Mouse (Mus musculus): ENCODE results near the gene Vps13c.

Gene Vps13c

DNA sequence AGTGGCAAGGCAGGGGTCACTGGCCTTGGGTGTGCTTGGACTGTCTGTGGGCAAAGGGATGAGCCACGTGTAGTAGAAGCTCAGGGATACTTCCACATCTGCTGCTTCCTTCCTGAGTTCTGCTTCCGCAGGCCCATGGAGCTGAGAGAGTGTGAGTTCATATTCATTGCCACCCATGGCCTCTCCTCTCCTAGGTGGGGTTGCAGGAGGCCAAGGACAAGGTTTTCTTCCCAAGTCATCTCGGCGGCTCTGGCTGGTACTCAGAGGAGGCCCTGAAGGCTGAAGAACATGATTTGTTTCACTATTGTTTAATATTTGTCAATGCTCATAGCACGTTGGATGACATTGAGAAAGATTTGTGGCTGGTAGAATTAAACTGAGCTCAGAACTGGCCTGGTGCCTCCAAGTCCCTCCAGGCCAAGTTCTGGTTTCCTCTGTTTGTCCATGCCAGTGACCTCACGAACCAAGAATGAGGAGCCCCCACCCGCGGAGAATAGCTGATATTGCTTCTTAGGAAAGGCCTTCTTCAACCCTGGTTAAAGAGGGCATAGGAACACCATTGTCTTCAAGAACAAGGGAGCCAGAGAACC is 180.7 kb downstream of the Vps13c start:
- 85% methylated on average over 8 of the region's 8 CpGs for WGBS

DNA sequence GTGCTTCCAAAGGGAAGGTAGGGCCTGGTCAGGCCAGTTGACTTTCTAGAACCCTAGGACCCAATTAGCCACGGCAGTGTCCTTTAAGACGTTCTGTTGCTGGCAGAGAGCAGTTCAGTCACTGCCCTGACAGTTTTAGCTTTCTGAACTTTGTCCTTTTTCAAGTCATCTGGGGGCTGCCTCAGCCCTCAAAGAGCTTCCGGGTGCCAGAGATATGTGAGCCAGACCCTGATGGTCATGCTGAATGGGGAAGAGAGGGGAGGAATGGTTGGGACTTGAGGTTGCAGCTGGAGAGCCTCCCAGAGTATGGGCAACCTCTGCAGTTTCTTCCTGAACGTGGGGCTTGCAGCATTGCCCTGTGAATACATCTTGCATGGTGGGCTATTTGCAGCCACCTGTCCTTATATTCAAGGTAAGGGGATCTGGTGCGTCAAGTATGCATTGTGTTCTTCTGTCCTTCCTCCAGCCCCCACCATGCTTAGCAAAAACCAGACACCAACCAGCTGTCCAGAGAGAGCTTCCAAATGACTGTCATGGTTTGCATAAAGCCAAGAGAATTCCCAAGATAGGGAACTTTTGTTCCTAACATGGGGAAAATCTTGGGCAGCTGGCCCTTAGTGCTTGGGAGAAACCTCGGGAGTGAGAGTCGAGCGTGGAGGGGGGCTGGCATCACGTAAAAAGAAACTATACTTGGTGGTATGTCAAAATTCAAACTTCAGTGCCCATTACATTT is 182.3 kb downstream of the Vps13c start:
- WGBS, result 79% methylated on average over 9 of the region's 9 CpGs

- WGBS, result 50% methylated on average over 4 of the region's 4 CpGs
These were observed 188.4 kb downstream of the Vps13c start for GRCm38 (mm10) chr9:68028631-68029030.

DNA sequence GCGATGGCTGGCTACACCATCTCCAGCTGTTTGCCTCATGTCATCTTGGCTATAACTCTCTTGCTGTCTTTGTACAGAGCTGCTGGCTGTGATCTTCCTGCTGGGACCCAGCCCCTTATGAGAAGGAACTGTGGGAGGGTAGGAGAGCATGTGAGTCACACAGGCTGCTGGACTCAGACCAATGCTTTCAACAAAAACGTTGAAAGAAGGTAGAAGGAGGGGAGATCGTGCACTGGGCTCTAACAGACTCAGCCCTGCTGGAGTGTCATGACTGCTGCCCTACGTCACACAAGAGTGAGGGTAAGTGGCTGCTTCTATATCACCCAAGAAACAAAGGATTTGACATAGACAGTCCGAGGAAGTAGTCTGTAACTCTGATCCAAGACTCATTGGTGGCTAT is 193.6 kb downstream of the Vps13c start:
- WGBS, result 62% methylated on average over 5 of the region's 5 CpGs

All from cerebral cortex, adult 2 months (tissue).